Mouse (Mus musculus) CH12.LX (cell line): Measurements from ENCODE around the gene Cmip.

Source experiments
- CTCF ChIP-seq, 2 experiments: IDR thresholded peaks in 1 of 2; conservative IDR thresholded peaks in 1 of 2; 2 replicates each; pipeline ENCODE4 v1.5.1; 2011 to 2012; ENCODE audit warnings: low read depth in 2 of 2, low read length in 2 of 2, improper control_type of control experiment in 1 of 2, inconsistent platforms in 1 of 2, mild to moderate bottlenecking in 1 of 2, moderate library complexity in 1 of 2
- E2F4 ChIP-seq: IDR thresholded peaks from 2 replicates; pipeline ENCODE4 v1.6.1; 2011; ENCODE audit warnings: low read depth, low read length, improper control_type of control experiment; ENCODE audit not compliant: insufficient replicate concordance
- JUN ChIP-seq: IDR thresholded peaks from 2 replicates; pipeline ENCODE4 v1.6.1; 2011; ENCODE audit warnings: low read depth, mild to moderate bottlenecking, low read length, improper control_type of control experiment, moderate library complexity; ENCODE audit not compliant: insufficient read depth
- MAFK ChIP-seq: IDR thresholded peaks from 2 replicates; pipeline ENCODE4 v1.6.1; 2011; ENCODE audit warnings: low read length, improper control_type of control experiment; ENCODE audit not compliant: insufficient replicate concordance
- MAX ChIP-seq: IDR thresholded peaks from 2 replicates; pipeline ENCODE4 v1.6.1; 2011; ENCODE audit warnings: low read length, improper control_type of control experiment
- MXI1 ChIP-seq: IDR thresholded peaks from 2 replicates; pipeline ENCODE4 v1.6.1; 2011; ENCODE audit warnings: mild to moderate bottlenecking, low read depth, low read length, improper control_type of control experiment
- MYC ChIP-seq: IDR thresholded peaks from 2 replicates; pipeline ENCODE4 v1.6.1; 2011; ENCODE audit warnings: low read depth, mild to moderate bottlenecking, improper control_type of control experiment, low read length
- POLR2A ChIP-seq: IDR thresholded peaks from 2 replicates; pipeline ENCODE4 v1.6.1; 2011; ENCODE audit warnings: low read depth, mild to moderate bottlenecking, improper control_type of control experiment, low read length
- RCOR1 ChIP-seq: conservative IDR thresholded peaks from 2 replicates; pipeline ENCODE4 v1.6.1; 2012; ENCODE audit warnings: low read depth, mild to moderate bottlenecking, inconsistent platforms, low read length, improper control_type of control experiment
- TCF12 ChIP-seq: IDR thresholded peaks from 2 replicates; pipeline ENCODE4 v1.6.1; 2014; ENCODE audit warnings: low read depth, mild to moderate bottlenecking, inconsistent platforms, low read length, improper control_type of control experiment
- USF1 ChIP-seq: IDR thresholded peaks from 2 replicates; pipeline ENCODE4 v1.6.1; 2014; ENCODE audit warnings: low read depth, mild to moderate bottlenecking, inconsistent platforms, low read length, improper control_type of control experiment
- ZMIZ1 ChIP-seq: IDR thresholded peaks from 2 replicates; pipeline ENCODE4 v1.6.1; 2012; ENCODE audit warnings: low read depth, mild to moderate bottlenecking, inconsistent platforms, low read length, improper control_type of control experiment

DNA sequence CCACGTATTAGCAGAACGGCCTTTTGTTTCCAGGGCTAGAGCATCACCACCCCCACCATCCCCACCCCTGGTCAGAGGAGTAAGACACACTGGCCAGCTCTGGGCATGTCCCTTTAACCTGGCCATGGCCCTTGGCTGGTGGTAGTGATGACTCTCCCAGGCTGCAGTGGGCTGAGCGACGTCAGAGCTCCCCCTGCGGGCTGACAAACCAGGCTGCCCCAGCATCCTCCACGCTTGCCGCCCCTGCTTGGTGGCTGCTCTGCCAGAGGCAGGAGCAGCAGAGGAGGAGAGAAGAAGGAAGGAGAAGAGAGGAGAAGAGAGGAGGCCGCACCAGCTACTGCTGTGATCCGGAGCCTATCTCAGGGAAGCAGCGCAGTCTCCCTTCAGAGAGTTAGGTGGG, 122.3 kb downstream of the Cmip start:
- peak in 1 of 2 experiments; percentile 63; a peak in 2 of 4 replicates for TF ChIP-seq CTCF (conservative IDR thresholded peaks at IDR 0.05 in 1 of 2, IDR thresholded peaks at IDR 0.05 in 1 of 2; ENCODE audit: low read depth in 2 of 2, low read length in 2 of 2)
- TF ChIP-seq POLR2A = no peak
- no peak for TF ChIP-seq E2F4
- TF ChIP-seq RCOR1 = no peak
- TF ChIP-seq ZMIZ1 = no peak
- TF ChIP-seq MXI1 = no peak
- TF ChIP-seq MAX = no peak
- no peak for TF ChIP-seq TCF12
- no peak for TF ChIP-seq MYC
- no peak for TF ChIP-seq MAFK
- TF ChIP-seq JUN = no peak
- TF ChIP-seq USF1 = no peak
